Mouse (Mus musculus) heart, adult 8-10 months (tissue): ENCODE measurements at regions not wholly inside any gene's neighbourhood (a gene's known extent, or its start where the extent isn't known, plus 50 kb on each side); places are given as distances from the start of the nearest gene placed in this dataset.
A peak's percentile ranks its signal among the peaks of the same experiment; 100 is the strongest.

Experiments
- DNase-seq: peaks from one replicate; pipeline ENCODE4 v3.0.0; 2022; ENCODE audit warnings: low spot score

DNA sequence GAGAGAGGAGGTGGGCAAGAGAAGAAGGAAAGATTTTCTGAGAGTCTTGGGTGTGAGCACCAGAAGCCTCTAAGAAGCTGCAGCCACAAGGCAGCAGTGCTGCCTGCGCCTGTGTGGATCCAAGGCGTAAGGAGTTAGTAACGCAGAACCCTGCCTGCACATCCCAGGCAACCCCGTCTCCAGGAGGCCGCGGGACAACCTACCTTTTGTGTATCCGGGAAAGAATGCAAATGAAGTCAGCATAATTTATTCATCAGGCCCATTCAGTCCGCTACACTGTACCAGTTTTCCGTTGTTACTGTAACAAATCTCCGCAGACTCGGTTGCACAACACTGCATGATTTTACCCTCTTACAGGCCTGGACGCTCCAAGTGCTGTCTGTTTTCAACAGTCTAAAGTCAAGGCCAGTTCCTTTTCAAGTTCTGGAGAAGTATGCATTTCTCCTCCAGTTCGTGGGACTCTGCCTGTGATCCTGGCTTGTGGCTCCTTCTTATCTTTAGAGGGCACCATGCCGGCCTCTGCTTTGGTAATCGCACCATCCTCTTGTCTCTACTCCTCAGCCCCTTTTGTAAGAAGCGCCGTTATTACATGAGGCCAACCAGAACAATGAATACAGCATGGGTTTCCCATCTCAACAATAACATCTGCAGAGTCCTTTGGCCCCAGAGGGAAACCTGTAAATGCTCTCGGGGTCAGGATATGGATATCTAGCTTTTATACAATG, 133.8 kb downstream of the Nufip1 start:
- DNase-seq, result no peak

- no peak for DNase-seq
Measured at GRCm38 (mm10) chr14:76245063-76245396, 134.3 kb downstream of the Nufip1 start.

- DNase-seq, result no peak
Measured at GRCm38 (mm10) chr14:76247664-76248063, 137.0 kb downstream of the Nufip1 start.

GRCm38 (mm10) chr14:76253850-76254249, 143.2 kb downstream of the Nufip1 start:
- no peak for DNase-seq

- DNase-seq, result peak; percentile 36
Measured at GRCm38 (mm10) chr14:76254565-76255501, 144.1 kb downstream of the Nufip1 start.

DNA sequence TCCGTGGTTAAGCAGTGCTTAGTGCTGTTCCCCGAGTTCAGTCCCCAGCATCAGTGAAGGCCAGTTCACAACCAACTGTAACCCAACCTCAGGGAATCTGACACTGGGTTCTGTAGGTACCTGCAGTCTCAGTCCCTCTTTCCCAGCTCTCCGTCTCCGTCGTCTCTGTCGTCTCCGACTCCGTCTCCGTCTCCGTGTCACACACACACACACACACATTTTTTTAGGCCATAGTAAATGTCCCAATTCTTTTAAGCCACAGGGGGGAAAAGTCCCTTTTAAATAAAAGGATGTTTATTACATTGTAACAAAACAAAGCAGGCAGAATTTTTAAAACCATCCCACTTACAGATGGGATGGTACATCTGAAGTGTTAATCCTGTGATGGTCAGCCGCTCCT, 145.3 kb downstream of the Nufip1 start:
- no peak for DNase-seq

- DNase-seq, result no peak
Measured at GRCm38 (mm10) chr14:76258626-76259025, 147.9 kb downstream of the Nufip1 start.

- DNase-seq, result no peak
Measured at GRCm38 (mm10) chr14:76260628-76261293, 150.1 kb downstream of the Nufip1 start.

- no peak for DNase-seq
Measured at GRCm38 (mm10) chr14:76263682-76264081, 151.1 kb upstream of the Tsc22d1 start.

DNA sequence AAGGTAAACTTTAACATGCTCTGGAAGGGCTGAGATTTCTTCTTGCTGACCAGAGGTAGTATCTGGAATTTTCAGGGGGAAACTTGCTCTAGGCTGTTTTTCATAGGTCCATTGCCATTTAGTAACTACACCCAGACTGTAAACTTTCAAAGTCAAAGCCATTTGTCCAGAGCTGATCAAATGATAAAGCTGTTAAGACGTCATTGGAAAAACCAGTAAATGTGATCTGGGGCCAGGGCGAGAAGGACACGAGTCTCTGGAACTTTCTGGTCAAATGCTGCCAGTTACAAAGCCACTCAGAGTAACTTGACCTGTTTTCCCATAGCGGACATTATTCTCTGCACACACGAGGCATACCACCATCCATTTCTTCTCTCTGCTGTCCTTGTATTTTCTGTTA, 148.9 kb upstream of the Tsc22d1 start:
- DNase-seq, result no peak

GRCm38 (mm10) chr14:76266249-76266648, 148.5 kb upstream of the Tsc22d1 start:
- no peak for DNase-seq

GRCm38 (mm10) chr14:76267091-76267490, 147.7 kb upstream of the Tsc22d1 start:
- DNase-seq, result no peak

DNA sequence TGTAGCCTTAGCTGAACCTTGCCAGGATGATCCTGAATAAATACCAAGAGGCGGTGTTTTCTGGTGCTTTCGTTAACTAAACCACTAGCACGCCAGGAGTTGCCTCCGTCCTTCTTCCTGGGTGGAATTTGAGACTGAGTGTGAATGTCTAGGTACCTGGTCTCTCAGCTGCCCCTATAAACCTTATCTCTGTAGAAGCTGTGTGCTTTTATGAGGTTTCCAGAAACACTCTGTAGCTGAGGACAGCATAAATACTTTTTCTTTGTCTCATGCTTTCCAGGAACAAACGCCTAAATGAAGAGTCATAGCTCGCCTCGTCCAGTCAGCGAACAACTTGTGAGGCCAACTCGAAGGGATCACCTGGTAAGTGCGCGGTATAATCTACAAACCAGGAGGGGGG, 143.6 kb upstream of the Tsc22d1 start:
- no peak for DNase-seq

DNA sequence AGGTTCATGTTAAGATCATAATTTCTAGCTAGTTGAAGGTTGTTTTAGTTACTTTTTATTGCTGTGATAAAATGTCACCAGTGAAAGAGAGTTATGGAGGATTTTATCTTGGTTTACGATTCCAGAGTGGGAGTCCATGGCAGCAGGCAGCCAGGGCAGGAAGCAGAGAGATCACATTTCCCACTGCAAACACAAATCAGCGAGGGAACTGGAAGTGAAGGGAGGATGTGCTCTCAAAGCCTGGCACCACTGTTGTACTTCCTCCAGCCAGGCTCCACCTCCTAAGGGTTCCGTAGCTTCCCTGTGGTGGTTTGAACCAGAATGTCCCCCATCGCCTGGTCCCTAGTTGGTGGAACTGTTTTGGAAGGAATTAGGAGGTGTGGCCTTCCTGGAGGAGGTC, 141.9 kb upstream of the Tsc22d1 start:
- DNase-seq, result no peak

- no peak for DNase-seq
Measured at GRCm38 (mm10) chr14:76276655-76277054, 138.1 kb upstream of the Tsc22d1 start.

- DNase-seq, result no peak
Measured at GRCm38 (mm10) chr14:76278751-76279450, 135.9 kb upstream of the Tsc22d1 start.

DNA sequence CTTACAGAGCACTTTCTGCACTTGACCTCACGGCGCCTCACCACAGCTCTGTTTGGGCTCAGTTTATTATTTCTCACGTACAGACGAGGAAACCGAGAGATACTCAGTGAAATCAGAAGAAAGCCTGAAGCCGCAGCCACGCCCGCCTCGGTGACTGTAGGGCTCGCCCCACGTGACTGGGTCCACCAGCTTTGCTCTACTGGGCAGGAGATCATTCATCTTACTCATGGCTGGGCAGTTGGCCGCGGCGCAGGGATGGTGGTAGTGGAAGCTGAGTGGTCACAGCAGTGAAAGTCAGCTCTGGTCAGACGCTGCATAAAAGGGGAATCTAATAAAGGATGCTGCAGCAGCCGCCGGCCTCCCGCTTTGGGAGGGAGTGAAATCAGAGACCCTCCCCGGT, 135.2 kb upstream of the Tsc22d1 start:
- no peak for DNase-seq

GRCm38 (mm10) chr14:76281867-76282266, 132.9 kb upstream of the Tsc22d1 start:
- DNase-seq, result no peak

- DNase-seq, result peak; percentile 47
Measured at GRCm38 (mm10) chr14:76287768-76288167, 127.0 kb upstream of the Tsc22d1 start.

GRCm38 (mm10) chr14:76290401-76291018, 124.3 kb upstream of the Tsc22d1 start:
- DNase-seq, result no peak

DNA sequence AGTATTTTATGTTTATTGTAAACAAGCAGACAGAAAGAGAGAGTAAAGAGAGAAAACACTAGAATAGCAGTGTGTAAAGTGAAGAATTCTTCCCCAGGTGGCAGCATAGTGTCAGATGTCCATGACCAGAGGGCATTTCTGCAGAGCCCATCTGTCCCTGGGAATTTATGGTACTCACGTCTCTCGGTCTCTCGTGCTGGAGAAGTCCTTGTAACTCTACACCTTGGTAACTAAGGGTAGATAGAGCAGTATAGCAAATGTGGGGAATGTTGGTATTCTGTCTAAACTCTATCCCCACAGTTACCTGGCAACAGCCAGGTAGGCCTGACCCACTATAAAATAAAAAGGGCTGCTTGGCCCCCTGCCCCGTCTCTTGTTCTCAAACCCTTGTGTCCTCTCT, 122.5 kb upstream of the Tsc22d1 start:
- no peak for DNase-seq
